Mouse (Mus musculus) hindbrain, embryonic 10.5 days (tissue): ENCODE measurements around the gene Scrn1. TPM values are rescaled to one million over a fixed set of nuclear protein-coding genes. Genes with fewer than 3 reads are reported as not detected.

Source experiments
- polyA plus RNA-seq: library from polyadenylated mRNA; unstranded; fragments of >200 nt; fragmentation: Nextera tagmentation; extraction: Ambion mirVana; gene quantifications from 2 replicates; pipeline ENCODE4 v1.2.1, GENCODE M21; 2016

Scrn1 gene
- polyA plus RNA-seq, 1 experiment from 2014 or later: 60.0 TPM

Other genes with a start within 250 kb of the Scrn1 start
- 1.1 and 4.0 TPM in 2 replicates for gene Prr15, start 240.7 kb downstream of the Scrn1 start, polyA plus RNA-seq
- gene Wipf3, start 136.9 kb downstream of the Scrn1 start, polyA plus RNA-seq: 0.77 and 1.2 TPM in 2 replicates
- 13.8 and 17.4 TPM in 2 replicates for gene Plekha8, start 28.6 kb upstream of the Scrn1 start, polyA plus RNA-seq
- 9.3 and 12.4 TPM in 2 replicates for gene Fkbp14, start 30.8 kb upstream of the Scrn1 start, polyA plus RNA-seq
- 16.6 and 26.4 TPM in 2 replicates for gene Mturn, start 115.1 kb upstream of the Scrn1 start, polyA plus RNA-seq